Mouse (Mus musculus): ENCODE measurements around the gene Dnajc13. TPM values are rescaled to one million over a fixed set of nuclear protein-coding genes. Genes with fewer than 3 reads are reported as not detected.
A peak's percentile ranks its signal among the peaks of the same experiment; 100 is the strongest.

The Dnajc13 gene
- polyA plus RNA-seq, 1 experiment from 2014 or later = 17.0 TPM

- no peak overlapping the region for H3K9ac ChIP-seq (ENCODE audit: low read length)
- no peaks in the 10 kb centered on the region for H3K27me3 ChIP-seq (ENCODE audit: control insufficient read depth, insufficient read depth, low read length)
- no peak overlapping the region for H3K4me2 ChIP-seq (ENCODE audit: low read depth, low read length)
- H3K27ac ChIP-seq (ENCODE audit: low read length) = no peak overlapping the region
- ATAC-seq (replicated peaks; ENCODE audit: extremely low read depth, insufficient read depth, low FRiP score) = no peak
- H3K4me1 ChIP-seq (ENCODE audit: control insufficient read depth, insufficient read depth, low read length) = peaks cover 6% of the 10 kb centered on the region
- H3K9me3 ChIP-seq (replicated peaks; ENCODE audit: control insufficient read depth, low read length) = no peaks in the 10 kb centered on the region
- WGBS = 76% methylated on average over 6 of the region's 6 CpGs
- H3K36me3 ChIP-seq (ENCODE audit: control insufficient read depth, insufficient read depth) = 0 out of 2 replicates have a peak, but pooled peaks cover 4% of the 10 kb centered on the region
- H3K4me3 ChIP-seq (ENCODE audit: low read length) = no peak overlapping the region
These were observed 15.3 kb downstream of the Dnajc13 start for GRCm38 (mm10) chr9:104247307-104247987.

- 66% methylated on average over 9 of the region's 9 CpGs for WGBS
- Histone ChIP-seq H3K9me3 (replicated peaks; ENCODE audit: control insufficient read depth, low read length) (no peaks in the 10 kb centered on the region), H3K4me2 (ENCODE audit: low read depth, low read length) (no peak overlapping the region), H3K27ac (ENCODE audit: low read length) (no peak overlapping the region; the same call in 1 of the 2 replicates), H3K27me3 (ENCODE audit: control insufficient read depth, insufficient read depth, low read length) (no peaks in the 10 kb centered on the region), H3K9ac (ENCODE audit: low read length) (no peak overlapping the region), H3K36me3 (ENCODE audit: control insufficient read depth, insufficient read depth) (0 out of 2 replicates have a peak, but pooled peaks cover 4% of the 10 kb centered on the region), H3K4me3 (ENCODE audit: low read length) (no peak overlapping the region), H3K4me1 (ENCODE audit: control insufficient read depth, insufficient read depth, low read length) (no peaks in the 10 kb centered on the region)
- 0 out of 2 replicates have a peak, but pooled peaks have one; percentile 28 for ATAC-seq (replicated peaks; ENCODE audit: extremely low read depth, insufficient read depth, low FRiP score)
These were observed 18.8 kb downstream of the Dnajc13 start for GRCm38 (mm10) chr9:104243799-104244466.

GRCm38 (mm10) chr9:104240146-104240545 lies 22.6 kb downstream of the Dnajc13 start:
- ATAC-seq (replicated peaks; ENCODE audit: extremely low read depth, insufficient read depth, low FRiP score) = 0 out of 2 replicates have a peak, but pooled peaks have one; percentile 26
- H3K9me3 ChIP-seq (replicated peaks; ENCODE audit: control insufficient read depth, low read length) = no peaks in the 10 kb centered on the region
- WGBS = 73% methylated on average over 7 of the region's 7 CpGs
- no peak overlapping the region for H3K4me3 ChIP-seq (ENCODE audit: low read length)
- peaks cover 11% of the 10 kb centered on the region for H3K4me1 ChIP-seq (ENCODE audit: control insufficient read depth, insufficient read depth, low read length)
- no peak overlapping the region for H3K27ac ChIP-seq (ENCODE audit: low read length)
- H3K36me3 ChIP-seq (ENCODE audit: control insufficient read depth, insufficient read depth) = peaks cover 15% of the 10 kb centered on the region
- H3K27me3 ChIP-seq (ENCODE audit: control insufficient read depth, insufficient read depth, low read length) = no peaks in the 10 kb centered on the region
- no peak overlapping the region for H3K4me2 ChIP-seq (ENCODE audit: low read depth, low read length)
- no peak overlapping the region for H3K9ac ChIP-seq (ENCODE audit: low read length)

- ATAC-seq (replicated peaks; ENCODE audit: extremely low read depth, insufficient read depth, low FRiP score) = no peak
- Histone ChIP-seq H3K9me3 (replicated peaks; ENCODE audit: control insufficient read depth, low read length) (no peaks in the 10 kb centered on the region), H3K36me3 (ENCODE audit: control insufficient read depth, insufficient read depth) (peaks cover 15% of the 10 kb centered on the region), H3K4me2 (ENCODE audit: low read depth, low read length) (no peak overlapping the region), H3K4me3 (ENCODE audit: low read length) (no peak overlapping the region), H3K27ac (ENCODE audit: low read length) (no peak overlapping the region), H3K27me3 (ENCODE audit: control insufficient read depth, insufficient read depth, low read length) (no peaks in the 10 kb centered on the region), H3K9ac (ENCODE audit: low read length) (no peak overlapping the region), H3K4me1 (ENCODE audit: control insufficient read depth, insufficient read depth, low read length) (peaks cover 16% of the 10 kb centered on the region)
- 85% methylated on average over 8 of the region's 8 CpGs for WGBS
These were observed 23.7 kb downstream of the Dnajc13 start for GRCm38 (mm10) chr9:104239076-104239475.

- Histone ChIP-seq H3K4me1 (ENCODE audit: control insufficient read depth, insufficient read depth, low read length) (peaks cover 21% of the 10 kb centered on the region), H3K9me3 (replicated peaks; ENCODE audit: control insufficient read depth, low read length) (no peaks in the 10 kb centered on the region), H3K4me2 (ENCODE audit: low read depth, low read length) (no peak overlapping the region), H3K4me3 (ENCODE audit: low read length) (no peak overlapping the region), H3K27ac (ENCODE audit: low read length) (peak overlapping the region; percentile 54), H3K36me3 (ENCODE audit: control insufficient read depth, insufficient read depth) (peaks cover 20% of the 10 kb centered on the region), H3K27me3 (ENCODE audit: control insufficient read depth, insufficient read depth, low read length) (no peaks in the 10 kb centered on the region), H3K9ac (ENCODE audit: low read length) (no peak overlapping the region)
- ATAC-seq (replicated peaks; ENCODE audit: extremely low read depth, insufficient read depth, low FRiP score) = no peak
- WGBS = 86% methylated on average over 11 of the region's 11 CpGs
These were observed 26.3 kb downstream of the Dnajc13 start for GRCm38 (mm10) chr9:104236256-104236930.

- no peak overlapping the region for H3K4me3 ChIP-seq (ENCODE audit: low read length)
- 25% methylated on average over 5 of the region's 5 CpGs for WGBS
- peaks cover 21% of the 10 kb centered on the region for H3K4me1 ChIP-seq (ENCODE audit: control insufficient read depth, insufficient read depth, low read length)
- no peaks in the 10 kb centered on the region for H3K27me3 ChIP-seq (ENCODE audit: control insufficient read depth, insufficient read depth, low read length)
- no peaks in the 10 kb centered on the region for H3K9me3 ChIP-seq (replicated peaks; ENCODE audit: control insufficient read depth, low read length)
- ATAC-seq (replicated peaks; ENCODE audit: extremely low read depth, insufficient read depth, low FRiP score) = no peak
- H3K36me3 ChIP-seq (ENCODE audit: control insufficient read depth, insufficient read depth) = peaks cover 24% of the 10 kb centered on the region
- no peak overlapping the region for H3K9ac ChIP-seq (ENCODE audit: low read length)
- peak overlapping the region; percentile 54 for H3K27ac ChIP-seq (ENCODE audit: low read length)
- no peak overlapping the region for H3K4me2 ChIP-seq (ENCODE audit: low read depth, low read length)
These were observed 27.0 kb downstream of the Dnajc13 start for GRCm38 (mm10) chr9:104235751-104236150.

- WGBS = 85% methylated on average over 1 of the region's 1 CpGs
- Histone ChIP-seq H3K4me2 (ENCODE audit: low read depth, low read length) (no peak overlapping the region), H3K36me3 (ENCODE audit: control insufficient read depth, insufficient read depth) (peaks cover 39% of the 10 kb centered on the region), H3K27me3 (ENCODE audit: control insufficient read depth, insufficient read depth, low read length) (no peaks in the 10 kb centered on the region), H3K27ac (ENCODE audit: low read length) (no peak overlapping the region), H3K4me3 (ENCODE audit: low read length) (no peak overlapping the region), H3K9me3 (replicated peaks; ENCODE audit: control insufficient read depth, low read length) (no peaks in the 10 kb centered on the region), H3K9ac (ENCODE audit: low read length) (no peak overlapping the region), H3K4me1 (ENCODE audit: control insufficient read depth, insufficient read depth, low read length) (peaks cover 21% of the 10 kb centered on the region)
- no peak for ATAC-seq (replicated peaks; ENCODE audit: extremely low read depth, insufficient read depth, low FRiP score)
These were observed 28.9 kb downstream of the Dnajc13 start for GRCm38 (mm10) chr9:104233815-104234214.

- WGBS = 79% methylated on average over 5 of the region's 5 CpGs
- H3K9me3 ChIP-seq (replicated peaks; ENCODE audit: control insufficient read depth, low read length) = no peaks in the 10 kb centered on the region
- no peak overlapping the region for H3K27ac ChIP-seq (ENCODE audit: low read length)
- peaks cover 21% of the 10 kb centered on the region for H3K4me1 ChIP-seq (ENCODE audit: control insufficient read depth, insufficient read depth, low read length)
- H3K4me2 ChIP-seq (ENCODE audit: low read depth, low read length) = no peak overlapping the region
- no peak overlapping the region for H3K4me3 ChIP-seq (ENCODE audit: low read length)
- H3K9ac ChIP-seq (ENCODE audit: low read length) = no peak overlapping the region
- H3K27me3 ChIP-seq (ENCODE audit: control insufficient read depth, insufficient read depth, low read length) = no peaks in the 10 kb centered on the region
- H3K36me3 ChIP-seq (ENCODE audit: control insufficient read depth, insufficient read depth) = peaks cover 44% of the 10 kb centered on the region
- ATAC-seq (replicated peaks; ENCODE audit: extremely low read depth, insufficient read depth, low FRiP score) = no peak; the same call in 1 of the 2 replicates
These were observed 29.7 kb downstream of the Dnajc13 start for GRCm38 (mm10) chr9:104233060-104233459.

- H3K27ac ChIP-seq (ENCODE audit: low read length) = no peak overlapping the region
- WGBS = 81% methylated on average over 3 of the region's 3 CpGs
- peaks cover 21% of the 10 kb centered on the region for H3K4me1 ChIP-seq (ENCODE audit: control insufficient read depth, insufficient read depth, low read length)
- H3K9me3 ChIP-seq (replicated peaks; ENCODE audit: control insufficient read depth, low read length) = no peaks in the 10 kb centered on the region
- H3K36me3 ChIP-seq (ENCODE audit: control insufficient read depth, insufficient read depth) = peaks cover 41% of the 10 kb centered on the region
- H3K9ac ChIP-seq (ENCODE audit: low read length) = no peak overlapping the region
- no peak overlapping the region for H3K4me3 ChIP-seq (ENCODE audit: low read length)
- H3K4me2 ChIP-seq (ENCODE audit: low read depth, low read length) = no peak overlapping the region
- H3K27me3 ChIP-seq (ENCODE audit: control insufficient read depth, insufficient read depth, low read length) = no peaks in the 10 kb centered on the region
- no peak for ATAC-seq (replicated peaks; ENCODE audit: extremely low read depth, insufficient read depth, low FRiP score)
These were observed 30.7 kb downstream of the Dnajc13 start for GRCm38 (mm10) chr9:104232004-104232403.

Data from heart, embryonic 16.5 days (tissue).